Mouse (Mus musculus) CD4-positive, CD25-positive, alpha-beta regulatory T cell, adult 4 months (primary cell): ENCODE measurements around the gene Daxx. TPM values are rescaled to one million over a fixed set of nuclear protein-coding genes. Genes with fewer than 3 reads are reported as not detected.
A peak's percentile ranks its signal among the peaks of the same experiment; 100 is the strongest.
"Not testable (repeated sequence)": the region's sequence is repeated elsewhere in the genome, so short reads cannot be mapped to it uniquely, and the experiment has no call there.

Experiments used
- ATAC-seq: one replicate; pipeline ENCODE4 v1.8.0; 2017
- polyA plus RNA-seq, 2 experiments: library from polyadenylated mRNA; unstranded; fragments of 100-300 nt; shearing (Covaris generic); gene quantifications; one replicate each; pipeline ENCODE4 v1.2.1; 2017

Daxx gene
- polyA plus RNA-seq, result 100 to 1,000 TPM; 117 to 200 TPM

- ATAC-seq, result peak; percentile 88
Observed at GRCm38 (mm10) chr17:33909077-33909868, at the start of gene Daxx. TSS of gene Daxx (plus strand) at chr17:33909414.

GRCm38 (mm10) chr17:33865330-33866030, 43.7 kb upstream of the Daxx start:
- ATAC-seq, result peak; percentile 97

GRCm38 (mm10) chr17:33873537-33873936, 35.7 kb upstream of the Daxx start, which contains the start of gene Gm7029:
TSS of gene Gm7029 (plus strand) at chr17:33873837.
- not testable (repeated sequence) for ATAC-seq

- no peak for ATAC-seq
Observed at GRCm38 (mm10) chr17:33874411-33874810, 34.8 kb upstream of the Daxx start.

DNA sequence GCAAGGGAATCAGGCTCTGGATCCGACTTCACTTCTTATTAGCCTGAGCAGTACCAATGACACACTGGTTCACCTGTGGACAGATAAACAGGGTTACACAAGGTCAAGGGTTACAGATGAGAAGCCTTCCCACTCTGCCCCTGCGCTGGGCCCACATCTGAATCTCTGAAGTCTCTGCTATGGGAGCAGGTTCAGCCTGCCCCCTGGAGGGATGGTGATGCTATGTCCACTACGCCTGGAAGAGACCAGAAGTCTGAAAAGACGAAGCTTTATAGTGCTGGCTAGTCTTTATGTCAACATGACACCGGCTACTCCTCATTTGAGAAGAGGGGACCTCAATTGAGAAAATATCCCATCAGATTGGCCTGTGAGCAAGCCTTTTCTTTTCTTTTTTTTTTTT, 33.4 kb upstream of the Daxx start:
- ATAC-seq, result not testable (repeated sequence)

DNA sequence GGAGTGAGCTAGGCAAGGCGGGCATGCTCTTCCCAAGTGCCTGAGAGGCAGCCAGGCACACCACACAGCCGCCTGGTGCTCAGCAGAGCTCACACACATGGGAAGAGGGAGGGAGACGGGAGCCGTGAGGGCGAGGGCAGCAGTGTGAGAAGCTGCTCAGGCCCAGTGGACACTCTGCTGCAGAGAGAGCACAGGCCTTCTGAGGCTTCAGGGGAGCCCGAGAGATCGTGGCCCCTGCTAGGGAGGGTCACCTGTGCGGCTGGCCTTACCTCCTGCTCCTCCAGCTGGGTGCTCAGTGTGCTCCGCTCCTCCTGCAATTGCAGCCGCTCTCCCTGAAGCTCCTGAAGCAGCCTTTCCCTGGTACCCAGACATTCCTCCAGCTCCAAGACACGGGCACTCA, 24.9 kb upstream of the Daxx start:
- not testable (repeated sequence) for ATAC-seq

DNA sequence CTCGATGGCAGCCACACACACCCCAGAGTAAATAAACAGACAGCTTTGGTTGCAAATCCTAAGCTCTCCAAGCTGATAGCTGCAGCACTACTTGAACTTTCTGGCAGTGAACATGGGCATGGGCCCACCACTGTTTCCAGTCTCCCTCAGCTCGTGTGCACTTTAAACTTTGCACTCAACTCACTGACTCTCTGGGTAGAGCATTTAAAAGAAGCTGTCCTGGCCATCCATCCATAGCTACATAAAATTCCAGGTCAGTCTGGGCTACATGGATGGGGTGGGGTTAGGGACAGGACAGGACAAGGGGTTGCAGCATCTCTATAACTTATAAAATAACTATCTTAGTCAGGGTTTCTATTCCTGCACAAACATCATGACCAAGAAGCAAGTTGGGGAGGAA, 21.4 kb upstream of the Daxx start:
- not testable (repeated sequence) for ATAC-seq

DNA sequence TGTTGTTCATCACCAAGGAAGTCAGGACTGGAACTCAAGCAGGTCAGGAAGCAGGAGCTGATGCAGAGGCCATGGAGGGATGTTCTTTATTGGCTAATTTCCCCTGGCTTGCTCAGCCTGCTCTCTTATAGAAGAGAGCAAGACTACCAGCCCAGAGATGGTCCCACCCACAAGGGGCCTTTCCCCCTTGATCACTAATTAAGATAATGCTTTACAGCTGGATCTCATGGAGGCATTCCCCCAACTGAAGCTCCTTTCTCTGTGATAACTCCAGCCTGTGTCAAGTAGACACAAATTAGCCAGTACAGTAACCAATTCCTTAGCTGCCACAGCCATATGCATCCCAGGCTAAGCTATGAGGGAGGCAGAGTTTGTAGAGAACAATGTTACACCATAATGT, 21.0 kb upstream of the Daxx start:
- not testable (repeated sequence) for ATAC-seq

GRCm38 (mm10) chr17:33889941-33890532, 19.2 kb upstream of the Daxx start:
- ATAC-seq, result not testable (repeated sequence)

DNA sequence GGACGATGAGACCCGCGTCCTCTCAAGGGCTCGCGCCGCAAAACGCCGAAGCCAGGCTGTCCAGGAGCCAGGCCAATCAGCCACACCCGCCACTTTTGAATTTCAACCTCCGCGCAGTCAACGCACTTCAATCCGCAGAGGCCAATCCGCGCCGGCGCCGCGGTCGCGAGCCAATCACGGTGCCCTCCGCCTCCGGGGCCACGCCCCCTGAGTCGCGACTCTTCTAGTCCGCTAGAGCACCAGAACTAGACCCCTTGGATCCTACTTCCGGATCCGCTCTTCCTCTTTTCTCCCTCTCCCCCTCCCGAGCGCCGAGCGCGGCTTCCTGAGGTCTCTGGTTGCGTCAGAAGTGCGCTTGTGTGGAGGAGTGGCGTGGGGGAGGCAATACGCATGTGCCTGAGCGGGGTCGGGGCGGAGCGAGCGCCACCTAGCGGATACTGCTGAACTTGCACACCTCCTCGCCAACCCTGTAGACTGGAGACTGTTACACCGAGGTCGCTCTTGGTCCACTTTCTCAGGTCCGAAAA, 18.6 kb upstream of the Daxx start, which contains the start of gene Kifc1:
Gene Kifc1, minus strand, starts transcription at position 129 of the 527 bp plus-strand sequence.
- ATAC-seq, result peak; percentile 99

- ATAC-seq, result no peak
Observed at GRCm38 (mm10) chr17:33891357-33891756, 17.9 kb upstream of the Daxx start.

DNA sequence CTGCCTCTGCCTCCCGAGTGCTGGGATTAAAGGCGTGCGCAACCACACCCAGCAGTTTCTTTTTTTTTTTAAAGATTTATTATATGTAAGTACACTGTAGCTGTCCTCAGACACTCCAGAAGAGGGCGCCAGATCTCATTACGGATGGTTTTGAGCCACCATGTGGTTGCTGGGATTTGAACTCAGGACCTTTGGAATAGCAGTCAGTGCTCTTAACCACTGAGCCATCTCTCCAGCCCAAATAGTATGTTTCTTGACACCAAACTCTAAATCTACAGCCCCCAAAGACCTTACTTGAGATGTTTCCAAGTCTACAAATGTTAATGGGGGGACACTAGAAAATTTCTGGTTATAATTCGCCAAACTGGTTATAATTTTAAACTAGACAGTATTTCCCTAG, 17.3 kb upstream of the Daxx start:
- not testable (repeated sequence) for ATAC-seq

DNA sequence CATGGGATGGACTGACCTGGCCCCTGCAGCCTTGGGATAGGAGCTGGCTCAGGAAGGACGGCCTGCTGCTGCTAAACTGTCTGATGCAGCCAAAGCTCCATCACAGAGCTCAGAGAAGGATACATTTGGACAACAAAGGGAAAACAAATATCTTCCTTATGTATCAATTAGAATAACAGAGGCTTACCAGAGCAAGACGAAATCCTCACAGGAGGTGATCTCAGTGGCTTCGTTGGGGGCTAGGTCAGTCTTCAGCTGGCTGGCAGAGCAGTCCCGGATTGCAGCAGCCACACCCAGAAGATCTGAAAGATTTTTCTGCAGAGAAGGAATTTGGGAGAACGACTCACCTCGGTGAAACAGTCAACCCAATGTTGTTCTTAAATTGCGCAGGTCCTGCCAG, 16.8 kb upstream of the Daxx start:
- ATAC-seq, result no peak

DNA sequence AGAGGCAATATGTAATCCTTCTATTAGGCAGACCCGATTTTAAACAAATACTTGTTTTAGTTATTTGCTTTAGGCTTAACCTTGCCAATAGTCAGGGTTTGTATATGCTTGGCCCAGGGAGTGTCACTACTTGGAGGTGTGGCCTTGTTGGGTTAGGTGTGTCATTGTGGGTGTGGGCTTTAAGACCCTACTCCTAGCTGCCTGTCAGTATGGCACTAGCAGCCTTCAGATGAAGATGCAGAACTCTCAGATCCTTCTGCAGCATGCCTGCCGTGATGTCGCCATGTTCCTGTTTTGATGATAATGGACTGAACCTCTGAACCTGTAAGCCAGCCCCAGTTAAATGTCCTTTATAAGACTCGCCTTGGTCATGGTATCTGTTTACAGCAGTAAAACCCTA, 16.2 kb upstream of the Daxx start:
- not testable (repeated sequence) for ATAC-seq

- peak; percentile 58 for ATAC-seq
Observed at GRCm38 (mm10) chr17:33897114-33897794, 12.0 kb upstream of the Daxx start.

- ATAC-seq, result not testable (repeated sequence)
Observed at GRCm38 (mm10) chr17:33898193-33898592, 11.0 kb upstream of the Daxx start.

- no peak for ATAC-seq
Observed at GRCm38 (mm10) chr17:33899642-33900041, 9.6 kb upstream of the Daxx start.

DNA sequence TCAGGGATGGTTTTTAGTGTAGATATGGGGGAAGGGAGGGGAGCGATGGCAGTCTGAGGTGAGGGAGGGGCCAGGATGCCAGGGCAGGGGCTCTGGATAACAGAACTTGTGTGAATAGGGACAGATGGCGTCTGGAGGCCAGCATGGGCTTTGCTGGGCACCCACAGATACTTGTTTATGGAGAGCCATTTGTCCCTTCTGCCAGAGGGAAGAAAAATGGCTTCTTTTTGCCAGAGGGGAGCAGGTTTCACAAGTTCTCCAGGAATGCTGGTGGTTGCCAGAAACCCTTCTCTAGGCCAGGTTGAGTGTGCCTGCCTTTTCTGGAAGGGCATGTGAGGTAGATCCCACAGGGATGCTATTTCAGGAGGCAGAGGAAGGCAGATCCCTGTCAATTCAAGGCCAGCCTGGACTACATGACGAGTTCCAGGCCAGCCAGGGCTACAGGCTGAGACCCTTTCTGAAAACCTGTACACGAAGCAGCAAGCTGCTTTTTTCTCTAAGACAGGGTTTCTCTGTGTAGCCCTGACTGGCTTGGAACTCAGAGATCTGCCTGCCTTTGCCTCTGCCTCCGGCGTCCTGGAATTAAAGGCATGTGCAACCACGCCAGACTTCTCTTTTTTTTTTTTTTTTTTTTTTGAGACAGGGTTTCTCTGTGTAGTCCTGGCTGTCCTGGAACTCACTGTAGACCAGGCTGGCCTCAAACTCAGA, 8.8 kb upstream of the Daxx start:
- no peak for ATAC-seq

DNA sequence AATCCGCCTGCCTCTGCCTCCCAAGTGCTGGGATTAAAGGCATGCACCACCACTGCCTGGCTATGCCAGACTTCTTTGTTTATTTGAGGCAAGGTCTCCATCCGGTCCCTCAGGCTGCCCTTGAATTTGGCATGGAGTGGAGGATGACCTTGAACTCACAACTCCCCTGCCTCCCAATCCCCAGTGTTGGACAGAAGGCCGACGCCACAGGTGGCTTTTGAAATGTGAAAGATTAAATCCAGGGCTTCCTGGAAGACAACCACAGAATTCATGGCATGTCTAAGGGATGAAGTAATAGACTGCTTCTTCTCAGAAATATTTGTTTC, 8.3 kb upstream of the Daxx start:
- no peak for ATAC-seq

GRCm38 (mm10) chr17:33901653-33902052, 7.6 kb upstream of the Daxx start:
- ATAC-seq, result no peak

GRCm38 (mm10) chr17:33902079-33902478, 7.1 kb upstream of the Daxx start:
- ATAC-seq, result no peak

GRCm38 (mm10) chr17:33902491-33902890, 6.7 kb upstream of the Daxx start:
- peak; percentile 84 for ATAC-seq
